Mouse (Mus musculus) CD4-positive naive resting alpha-beta T cell, adult 76 days (primary cell): Measurements from ENCODE around the gene Tlr6. TPM values are rescaled to one million over a fixed set of nuclear protein-coding genes. Genes with fewer than 3 reads are reported as not detected.

Experiments
- total RNA-seq: library from RNA; stranded (reverse); gene quantifications from one replicate; pipeline ENCODE4 v1.2.4, GENCODE M21; 2023

Tlr6 gene
- 5.5 TPM for total RNA-seq

DNA sequence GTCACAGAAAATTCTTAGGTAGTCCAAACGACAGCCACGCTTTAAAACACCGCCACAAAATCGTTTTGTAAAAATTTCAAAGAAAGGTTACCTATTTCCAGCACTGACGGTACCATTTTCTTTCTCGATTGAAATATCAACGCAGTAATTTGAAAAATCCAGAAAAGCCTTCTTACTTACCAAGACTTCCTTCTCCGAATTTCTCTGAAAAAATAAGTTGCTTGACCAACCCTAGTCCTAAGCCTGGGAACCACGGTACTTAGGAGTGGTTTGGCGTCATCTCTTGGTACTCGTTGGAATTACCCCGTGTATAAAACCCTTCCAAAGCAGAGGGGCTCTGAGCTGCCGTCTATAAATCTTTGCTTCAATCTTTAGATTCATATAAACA lies at the start of gene Tlr6:
Tlr6 (minus strand) TSS at position 255 of the 388 bp plus-strand sequence.

GRCm38 (mm10) chr5:64969861-64970771 lies 10.2 kb upstream of the Tlr6 start, which contains the start of gene Fam114a1:
TSS of gene Fam114a1 (plus strand) at chr5:64970071.

Other genes starting within 250 kb of the Tlr6 start
- gene Klf3, start 156.7 kb downstream of the Tlr6 start, total RNA-seq: 306 TPM
- gene Tlr1, start 26.5 kb downstream of the Tlr6 start, total RNA-seq: 43.4 TPM
- 1.5 TPM for gene Fam114a1, start 10.0 kb upstream of the Tlr6 start, total RNA-seq
- gene Tmem156, start 132.0 kb upstream of the Tlr6 start, total RNA-seq: 29.5 TPM
- gene Klhl5, start 147.4 kb upstream of the Tlr6 start, total RNA-seq: 24.7 TPM
- gene Wdr19, start 239.6 kb upstream of the Tlr6 start, total RNA-seq: 2.6 TPM